Mouse (Mus musculus) lung, postnatal 25 days (tissue): ENCODE results near the gene Abr.
A peak's percentile ranks its signal among the peaks of the same experiment; 100 is the strongest.

ENCODE experiments used
- DNase-seq: peaks from one replicate; pipeline ENCODE4 v3.0.0; 2022; ENCODE audit warnings: low spot score

Gene Abr

GRCm38 (mm10) chr11:76406702-76407583 is 215.2 kb downstream of the Abr start, which contains the start of gene Timm22:
Timm22 (plus strand) TSS chr11:76406952.
- peak; percentile 98 for DNase-seq

- no peak for DNase-seq
These were observed 216.4 kb downstream of the Abr start for GRCm38 (mm10) chr11:76405626-76406264.

GRCm38 (mm10) chr11:76405113-76405512 is 217.0 kb downstream of the Abr start:
- no peak for DNase-seq

- DNase-seq, result no peak
These were observed 220.7 kb downstream of the Abr start for GRCm38 (mm10) chr11:76401398-76401797.

GRCm38 (mm10) chr11:76399587-76400330 is 222.4 kb downstream of the Abr start:
- DNase-seq, result peak; percentile 65

- peak; percentile 91 for DNase-seq
These were observed 223.1 kb downstream of the Abr start, which contains the start of gene Nxn for GRCm38 (mm10) chr11:76398798-76399586. Nxn (minus strand) TSS chr11:76399140.

- peak; percentile 21 for DNase-seq
These were observed 223.8 kb downstream of the Abr start for GRCm38 (mm10) chr11:76398312-76398797.

- no peak for DNase-seq
These were observed 224.3 kb downstream of the Abr start for GRCm38 (mm10) chr11:76397650-76398311.

- no peak for DNase-seq
These were observed 229.1 kb downstream of the Abr start for GRCm38 (mm10) chr11:76392996-76393395.

GRCm38 (mm10) chr11:76392532-76392931 is 229.6 kb downstream of the Abr start:
- DNase-seq, result no peak

- no peak for DNase-seq
These were observed 233.4 kb downstream of the Abr start for GRCm38 (mm10) chr11:76388711-76389110.

GRCm38 (mm10) chr11:76387097-76387496 is 235.0 kb downstream of the Abr start:
- DNase-seq, result no peak

GRCm38 (mm10) chr11:76385746-76386145 is 236.4 kb downstream of the Abr start:
- no peak for DNase-seq

- DNase-seq, result no peak
These were observed 237.1 kb downstream of the Abr start for GRCm38 (mm10) chr11:76385017-76385416.

GRCm38 (mm10) chr11:76384307-76384706 is 237.8 kb downstream of the Abr start:
- DNase-seq, result no peak

GRCm38 (mm10) chr11:76382711-76383324 is 239.3 kb downstream of the Abr start:
- no peak for DNase-seq

GRCm38 (mm10) chr11:76381201-76381885 is 240.8 kb downstream of the Abr start:
- no peak for DNase-seq

- DNase-seq, result peak; percentile 64
These were observed 242.1 kb downstream of the Abr start for GRCm38 (mm10) chr11:76379921-76380544.

- no peak for DNase-seq
These were observed 245.7 kb downstream of the Abr start for GRCm38 (mm10) chr11:76376425-76376824.
